Mouse (Mus musculus): ENCODE data around the gene Mab21l2. TPM values are rescaled to one million over a fixed set of nuclear protein-coding genes. Genes with fewer than 3 reads are reported as not detected.

Gene Mab21l2
- polyA plus RNA-seq, 1 experiment = 0.04 TPM

DNA sequence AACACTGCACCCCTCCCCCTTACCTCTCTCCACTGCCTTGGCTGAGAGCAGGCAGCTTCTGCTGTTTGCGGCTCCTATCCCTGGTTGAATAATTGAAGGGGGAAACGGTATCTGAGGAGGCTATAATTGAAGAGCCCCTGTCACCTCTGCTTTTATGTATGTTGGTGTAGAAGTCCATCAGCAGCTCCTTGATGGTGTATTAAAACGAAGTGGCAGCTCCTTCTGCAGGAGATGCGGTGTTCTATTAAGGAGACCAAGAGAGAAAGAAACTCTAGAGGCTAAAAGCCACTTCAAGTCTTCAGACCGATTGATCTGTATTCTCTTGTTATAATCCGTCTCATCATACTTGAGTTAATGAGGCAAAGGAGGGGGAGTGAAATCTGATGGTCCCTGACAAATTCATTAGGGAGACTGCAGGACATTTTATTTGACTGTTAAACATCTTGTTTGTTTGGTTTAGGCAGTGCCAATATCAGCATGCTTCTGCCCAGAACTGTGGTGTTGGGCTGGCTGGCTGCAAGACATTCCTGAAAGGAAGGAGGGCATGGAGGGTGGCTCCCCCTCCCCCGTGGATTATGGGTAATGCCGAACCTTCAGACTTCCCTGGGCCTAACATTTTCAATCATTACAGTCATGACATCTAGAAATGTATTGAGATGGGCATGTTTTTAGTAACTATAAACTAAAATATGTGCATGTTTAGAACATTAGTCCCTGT lies 2.7 kb upstream of the Mab21l2 start:
- TF ChIP-seq MYOG (IDR thresholded peaks at IDR 0.05; ENCODE audit: control insufficient read depth, extremely low read depth, insufficient read length) (no peak), CEBPB (IDR thresholded peaks at IDR 0.05; ENCODE audit: low read depth) (no peak), USF1 (IDR thresholded peaks at IDR 0.05; ENCODE audit: low read depth) (no peak), MAX (IDR thresholded peaks at IDR 0.05) (no peak), CTCF (IDR thresholded peaks at IDR 0.05; ENCODE audit: control insufficient read depth, insufficient read depth, insufficient read length) (no peak), FOSL1 (IDR thresholded peaks at IDR 0.05; ENCODE audit: insufficient read depth, low read length, poor library complexity, severe bottlenecking) (no peak), MYOD1 (IDR thresholded peaks at IDR 0.05; ENCODE audit: control insufficient read depth, insufficient read length, low read depth) (no peak)
- Histone ChIP-seq H3K36me3 (ENCODE audit: control insufficient read depth, insufficient read depth) (no peaks in the 10 kb centered on the region), H3K4me3 (ENCODE audit: insufficient read depth, poor library complexity, severe bottlenecking) (no peak overlapping the region), H3K27me3 (ENCODE audit: control insufficient read depth, insufficient read depth, insufficient read length) (no peaks in the 10 kb centered on the region), H3K79me2 (ENCODE audit: control insufficient read depth, insufficient read depth) (no peaks in the 10 kb centered on the region), H3ac (ENCODE audit: control insufficient read depth, insufficient read length, low read depth) (no peak overlapping the region), H3K79me3 (ENCODE audit: low read depth) (no peaks in the 10 kb centered on the region)

- H3K27me3 ChIP-seq (ENCODE audit: control insufficient read depth, insufficient read depth, insufficient read length) = no peaks in the 10 kb centered on the region
- no peak overlapping the region for H3ac ChIP-seq (ENCODE audit: control insufficient read depth, insufficient read length, low read depth)
- H3K79me2 ChIP-seq (ENCODE audit: control insufficient read depth, insufficient read depth) = no peaks in the 10 kb centered on the region
- no peak overlapping the region for H3K4me3 ChIP-seq (ENCODE audit: insufficient read depth, poor library complexity, severe bottlenecking)
- H3K79me3 ChIP-seq (ENCODE audit: low read depth) = no peaks in the 10 kb centered on the region
- TF ChIP-seq USF1 (IDR thresholded peaks at IDR 0.05; ENCODE audit: low read depth) (no peak), MYOD1 (IDR thresholded peaks at IDR 0.05; ENCODE audit: control insufficient read depth, insufficient read length, low read depth) (no peak), CTCF (IDR thresholded peaks at IDR 0.05; ENCODE audit: control insufficient read depth, insufficient read depth, insufficient read length) (no peak), MYOG (IDR thresholded peaks at IDR 0.05; ENCODE audit: control insufficient read depth, extremely low read depth, insufficient read length) (no peak), MAX (IDR thresholded peaks at IDR 0.05) (no peak), CEBPB (IDR thresholded peaks at IDR 0.05; ENCODE audit: low read depth) (no peak), FOSL1 (IDR thresholded peaks at IDR 0.05; ENCODE audit: insufficient read depth, low read length, poor library complexity, severe bottlenecking) (no peak)
- H3K36me3 ChIP-seq (ENCODE audit: control insufficient read depth, insufficient read depth) = no peaks in the 10 kb centered on the region
Measured at GRCm38 (mm10) chr3:86550301-86551010, 2.0 kb upstream of the Mab21l2 start.

- Histone ChIP-seq H3ac (ENCODE audit: control insufficient read depth, insufficient read length, low read depth) (no peak overlapping the region), H3K36me3 (ENCODE audit: control insufficient read depth, insufficient read depth) (no peaks in the 10 kb centered on the region), H3K4me3 (ENCODE audit: insufficient read depth, poor library complexity, severe bottlenecking) (no peak overlapping the region), H3K27me3 (ENCODE audit: control insufficient read depth, insufficient read depth, insufficient read length) (no peaks in the 10 kb centered on the region), H3K79me3 (ENCODE audit: low read depth) (no peaks in the 10 kb centered on the region), H3K79me2 (ENCODE audit: control insufficient read depth, insufficient read depth) (no peaks in the 10 kb centered on the region)
- TF ChIP-seq FOSL1 (IDR thresholded peaks at IDR 0.05; ENCODE audit: insufficient read depth, low read length, poor library complexity, severe bottlenecking) = no peak
- no peak for TF ChIP-seq USF1 (IDR thresholded peaks at IDR 0.05; ENCODE audit: low read depth)
- no peak for TF ChIP-seq MYOD1 (IDR thresholded peaks at IDR 0.05; ENCODE audit: control insufficient read depth, insufficient read length, low read depth)
- no peak for TF ChIP-seq MAX (IDR thresholded peaks at IDR 0.05)
- no peak for TF ChIP-seq CEBPB (IDR thresholded peaks at IDR 0.05; ENCODE audit: low read depth)
- no peak for TF ChIP-seq CTCF (IDR thresholded peaks at IDR 0.05; ENCODE audit: control insufficient read depth, insufficient read depth, insufficient read length)
- TF ChIP-seq MYOG (IDR thresholded peaks at IDR 0.05; ENCODE audit: control insufficient read depth, extremely low read depth, insufficient read length) = no peak
Measured at GRCm38 (mm10) chr3:86547251-86547791, 1.1 kb downstream of the Mab21l2 start.

DNA sequence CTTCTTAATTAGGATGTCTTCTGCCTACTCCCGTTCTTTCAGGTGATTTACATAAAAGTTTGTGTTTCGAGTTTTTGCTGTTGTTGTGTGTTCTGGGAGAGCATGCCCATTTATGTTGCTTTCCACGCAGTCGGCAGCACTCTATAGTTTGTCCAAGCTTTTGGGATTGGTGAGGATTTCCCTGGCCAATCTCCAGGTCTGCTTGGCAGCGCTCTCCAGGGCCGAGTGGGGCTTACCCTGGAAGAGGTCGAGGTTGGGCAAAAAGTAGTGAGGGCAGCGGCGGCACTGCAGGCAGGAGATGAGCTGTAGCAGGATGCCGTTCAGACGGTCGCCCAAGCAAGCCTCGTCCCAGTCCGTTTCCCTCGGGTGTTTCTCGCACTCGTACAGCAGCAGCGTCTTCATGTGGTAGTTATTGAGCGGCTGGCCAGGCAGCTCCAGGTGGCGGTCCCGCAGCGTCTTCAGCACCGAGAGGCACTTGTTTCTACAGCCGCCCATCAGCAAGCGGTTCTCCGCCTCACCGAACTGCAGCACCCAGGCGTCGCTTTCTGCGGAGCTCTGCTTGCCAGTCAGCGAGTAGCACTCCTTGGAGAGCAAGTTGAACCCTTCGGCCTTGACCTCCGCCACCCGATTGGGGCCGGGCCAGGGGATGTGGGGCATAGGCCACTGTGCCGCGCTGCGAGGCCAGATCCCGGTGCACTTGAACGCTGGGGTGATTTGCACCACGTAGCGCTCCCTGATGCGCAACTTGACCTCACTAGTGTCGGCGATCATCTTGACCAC lies 1.8 kb downstream of the Mab21l2 start:
- H3K79me2 ChIP-seq (ENCODE audit: control insufficient read depth, insufficient read depth) = no peaks in the 10 kb centered on the region
- no peak overlapping the region for H3K4me3 ChIP-seq (ENCODE audit: insufficient read depth, poor library complexity, severe bottlenecking)
- no peaks in the 10 kb centered on the region for H3K79me3 ChIP-seq (ENCODE audit: low read depth)
- no peaks in the 10 kb centered on the region for H3K36me3 ChIP-seq (ENCODE audit: control insufficient read depth, insufficient read depth)
- no peaks in the 10 kb centered on the region for H3K27me3 ChIP-seq (ENCODE audit: control insufficient read depth, insufficient read depth, insufficient read length)
- H3ac ChIP-seq (ENCODE audit: control insufficient read depth, insufficient read length, low read depth) = no peak overlapping the region
- TF ChIP-seq CTCF (IDR thresholded peaks at IDR 0.05; ENCODE audit: control insufficient read depth, insufficient read depth, insufficient read length) (no peak), USF1 (IDR thresholded peaks at IDR 0.05; ENCODE audit: low read depth) (no peak), CEBPB (IDR thresholded peaks at IDR 0.05; ENCODE audit: low read depth) (no peak), FOSL1 (IDR thresholded peaks at IDR 0.05; ENCODE audit: insufficient read depth, low read length, poor library complexity, severe bottlenecking) (no peak), MYOD1 (IDR thresholded peaks at IDR 0.05; ENCODE audit: control insufficient read depth, insufficient read length, low read depth) (no peak), MAX (IDR thresholded peaks at IDR 0.05) (no peak), MYOG (IDR thresholded peaks at IDR 0.05; ENCODE audit: control insufficient read depth, extremely low read depth, insufficient read length) (no peak)

DNA sequence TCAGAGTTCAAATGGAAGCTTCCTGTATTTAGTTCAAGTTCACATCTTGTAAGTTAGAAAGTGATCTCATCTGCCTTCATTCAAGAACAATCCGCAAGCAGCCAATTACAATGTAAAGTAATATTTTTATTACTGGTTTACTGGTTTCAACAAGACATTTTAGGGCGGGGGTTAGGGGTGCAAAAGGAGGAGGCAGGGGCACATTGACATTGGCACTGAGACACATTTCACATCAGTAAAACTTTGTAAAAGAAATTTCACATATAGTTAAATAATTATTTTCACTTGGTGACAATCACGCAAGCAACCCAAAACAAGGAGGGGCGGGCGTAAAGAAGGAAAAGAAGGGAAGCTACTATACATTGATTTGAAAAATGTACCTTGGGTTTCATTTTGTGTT lies 2.5 kb downstream of the Mab21l2 start:
- Histone ChIP-seq H3K79me2 (ENCODE audit: control insufficient read depth, insufficient read depth) (no peaks in the 10 kb centered on the region), H3ac (ENCODE audit: control insufficient read depth, insufficient read length, low read depth) (no peak overlapping the region), H3K79me3 (ENCODE audit: low read depth) (no peaks in the 10 kb centered on the region), H3K36me3 (ENCODE audit: control insufficient read depth, insufficient read depth) (no peaks in the 10 kb centered on the region), H3K4me3 (ENCODE audit: insufficient read depth, poor library complexity, severe bottlenecking) (no peak overlapping the region), H3K27me3 (ENCODE audit: control insufficient read depth, insufficient read depth, insufficient read length) (no peaks in the 10 kb centered on the region)
- TF ChIP-seq MYOG (IDR thresholded peaks at IDR 0.05; ENCODE audit: control insufficient read depth, extremely low read depth, insufficient read length) (no peak), FOSL1 (IDR thresholded peaks at IDR 0.05; ENCODE audit: insufficient read depth, low read length, poor library complexity, severe bottlenecking) (no peak), MAX (IDR thresholded peaks at IDR 0.05) (no peak), MYOD1 (IDR thresholded peaks at IDR 0.05; ENCODE audit: control insufficient read depth, insufficient read length, low read depth) (no peak), CTCF (IDR thresholded peaks at IDR 0.05; ENCODE audit: control insufficient read depth, insufficient read depth, insufficient read length) (no peak), USF1 (IDR thresholded peaks at IDR 0.05; ENCODE audit: low read depth) (no peak), CEBPB (IDR thresholded peaks at IDR 0.05; ENCODE audit: low read depth) (no peak)
